Mouse (Mus musculus) forebrain, postnatal 0 days (tissue): ENCODE measurements at regions not wholly inside any gene's neighbourhood (a gene's known extent, or its start where the extent isn't known, plus 50 kb on each side); places are given as distances from the start of the nearest gene placed in this dataset.

Source experiments
- ATAC-seq: fragments of 200-750 bp; cut with Nextera tagmentation; 2 replicates; pipeline ENCODE4 v1.8.0; 2017; ENCODE audit warnings: mild to moderate bottlenecking, moderate library complexity
- DNase-seq: peaks from one replicate; pipeline ENCODE4 v3.0.0-alpha.2; 2015
- H3K27ac ChIP-seq: fragments of 300-500 bp; sonication (generic); 2 replicates; pipeline ENCODE4 v1.5.1; 2014; ENCODE audit warnings: low read depth, mild to moderate bottlenecking, antibody characterized with exemption, low read length, moderate library complexity, mixed read lengths
- H3K27me3 ChIP-seq: fragments of 300-500 bp; sonication (generic); 2 replicates; pipeline ENCODE4 v1.6.1; 2014; ENCODE audit warnings: mild to moderate bottlenecking, low read length, mixed read lengths; ENCODE audit not compliant: insufficient read depth
- H3K36me3 ChIP-seq: fragments of 300-500 bp; sonication (generic); 2 replicates; pipeline ENCODE4 v1.6.1; 2014; ENCODE audit warnings: mild to moderate bottlenecking, moderate library complexity; ENCODE audit not compliant: insufficient read depth
- H3K4me1 ChIP-seq: fragments of 300-500 bp; sonication (generic); 2 replicates; pipeline ENCODE4 v1.6.1; 2014; ENCODE audit warnings: antibody characterized with exemption; ENCODE audit not compliant: insufficient read depth
- H3K4me2 ChIP-seq: fragments of 300-500 bp; sonication (generic); 2 replicates; pipeline ENCODE4 v1.6.1; 2014; ENCODE audit warnings: low read depth, mild to moderate bottlenecking, moderate library complexity
- H3K4me3 ChIP-seq: fragments of 300-500 bp; sonication (generic); 2 replicates; pipeline ENCODE4 v1.5.1; 2014; ENCODE audit warnings: low read depth, low read length, mixed read lengths
- H3K9ac ChIP-seq: fragments of 300-500 bp; sonication (generic); 2 replicates; pipeline ENCODE4 v1.6.1; 2014; ENCODE audit warnings: mild to moderate bottlenecking
- H3K9me3 ChIP-seq: fragments of 300-500 bp; sonication (generic); 2 replicates; pipeline ENCODE4 v1.6.1; 2016; ENCODE audit warnings: low read length
- CTCF ChIP-seq: sonication (generic); IDR thresholded peaks from 2 replicates; pipeline ENCODE4 v1.5.1; 2016; ENCODE audit warnings: antibody characterized with exemption, control low read depth, low read depth
- WGBS: fragments of 180-500 bp; shearing (Covaris S2); extraction: QIAGEN DNeasy Blood & Tissue Kit; methylation state at CpG from one replicate; pipeline ENCODE4 v1.1.7; 2014; 5-methylcytosine and 5-hydroxymethylcytosine counted together

DNA sequence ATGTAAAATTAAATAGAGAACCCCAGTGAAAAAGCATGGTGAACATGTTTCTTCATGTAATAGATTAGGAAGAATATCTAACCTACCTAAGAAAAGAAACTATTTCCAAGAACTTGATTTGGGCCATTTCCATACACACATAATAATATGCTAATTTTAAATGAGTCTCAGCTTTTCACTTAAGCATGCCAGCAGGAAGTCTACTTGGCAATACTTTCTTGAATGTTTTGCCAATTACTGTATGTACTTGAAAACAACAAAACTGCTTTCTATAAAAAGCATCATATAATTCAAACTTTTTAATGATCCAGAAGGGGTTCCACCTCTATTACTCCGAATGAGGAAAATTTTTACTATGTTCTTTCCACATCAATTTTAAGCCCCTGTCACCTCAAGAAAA is 1036.9 kb downstream of the Pcdh17 start:
- WGBS: 53% methylated on average over 1 of the region's 1 CpGs
- H3K9me3 ChIP-seq: no peaks in the 10 kb centered on the region
- no peaks in the 10 kb centered on the region for H3K36me3 ChIP-seq
- no peak for ATAC-seq
- H3K27ac ChIP-seq: no peak overlapping the region
- H3K4me2 ChIP-seq: no peak overlapping the region
- no peaks in the 10 kb centered on the region for H3K27me3 ChIP-seq
- no peak for TF ChIP-seq CTCF
- H3K4me3 ChIP-seq: no peak overlapping the region
- no peak overlapping the region for H3K9ac ChIP-seq
- no peaks in the 10 kb centered on the region for H3K4me1 ChIP-seq
- DNase-seq: peak; percentile 16

DNA sequence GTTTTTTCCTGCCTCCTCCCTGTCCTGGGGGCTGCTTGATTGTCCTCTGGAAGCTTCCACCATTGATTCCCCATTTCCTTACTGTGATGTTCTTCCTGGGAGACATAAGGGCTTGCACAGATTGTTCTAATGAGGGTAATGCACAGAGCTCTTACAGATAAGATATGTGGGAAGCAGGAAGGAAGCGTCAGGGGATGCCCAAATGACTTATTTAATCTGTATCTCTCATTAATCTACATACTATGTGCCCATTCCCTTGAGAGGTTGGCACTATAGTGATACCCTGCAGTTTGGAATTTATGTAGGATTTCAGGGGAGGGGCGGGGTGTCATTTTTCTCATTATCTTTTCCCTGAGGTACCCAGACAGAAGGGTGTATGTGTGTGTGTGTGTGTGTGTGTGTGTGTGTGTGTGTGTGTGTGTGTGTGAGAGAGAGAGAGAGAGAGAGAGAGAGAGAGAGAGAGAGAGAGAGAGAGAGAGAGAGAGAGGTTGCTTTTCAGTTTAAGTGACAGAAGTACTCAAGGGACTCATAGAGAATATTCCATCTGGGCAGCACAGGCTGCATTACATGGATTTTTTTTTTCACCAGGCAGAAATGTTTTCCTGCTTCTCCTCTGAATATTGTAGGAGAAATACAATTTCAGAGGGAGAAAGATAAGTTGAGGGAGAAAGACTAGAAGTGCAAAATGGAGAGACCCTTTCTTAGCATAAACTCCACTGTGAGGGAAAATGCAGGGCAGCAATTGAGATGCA is 1064.2 kb downstream of the Pcdh17 start:
- no peak for TF ChIP-seq CTCF
- H3K4me1 ChIP-seq: peaks cover 11% of the 10 kb centered on the region
- no peak overlapping the region for H3K27ac ChIP-seq
- DNase-seq (peak; percentile 15), ATAC-seq (0 out of 2 replicates have a peak, but pooled peaks have one; percentile 18)
- H3K4me2 ChIP-seq: no peak overlapping the region
- no peak overlapping the region for H3K4me3 ChIP-seq
- no peaks in the 10 kb centered on the region for H3K27me3 ChIP-seq
- 55% methylated on average over 2 of the region's 2 CpGs for WGBS
- H3K9ac ChIP-seq: no peak overlapping the region
- H3K9me3 ChIP-seq: no peaks in the 10 kb centered on the region
- H3K36me3 ChIP-seq: no peaks in the 10 kb centered on the region

DNA sequence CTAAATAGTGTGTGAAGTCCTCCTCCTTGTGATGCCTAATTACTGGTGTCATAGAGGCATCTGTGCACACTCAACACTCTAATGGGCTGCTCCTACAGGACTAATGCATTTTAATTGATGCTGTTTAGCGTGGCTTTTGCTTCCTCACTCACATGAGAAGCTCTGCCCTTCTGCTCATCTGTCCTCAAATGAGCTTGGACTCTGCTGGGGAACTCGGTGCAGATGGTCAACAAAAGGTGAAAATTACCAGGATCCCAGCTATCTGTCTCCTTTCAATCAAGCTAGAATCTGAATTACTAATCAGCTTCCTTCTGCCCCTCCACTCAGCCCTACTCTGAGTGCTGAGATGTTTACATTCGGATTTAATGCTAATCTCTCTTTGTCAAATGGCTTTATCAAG is 1065.2 kb downstream of the Pcdh17 start:
- 7% methylated on average over 3 of the region's 3 CpGs for WGBS
- ATAC-seq: peak; percentile 36; the same call in 1 of the 2 replicates
- TF ChIP-seq CTCF: no peak

More for the DNA sequence above, 1065.2 kb downstream of the Pcdh17 start:
- no peak overlapping the region for H3K27ac ChIP-seq
- no peak overlapping the region for H3K4me3 ChIP-seq
- H3K36me3 ChIP-seq: no peaks in the 10 kb centered on the region
- no peak overlapping the region for H3K4me2 ChIP-seq
- no peaks in the 10 kb centered on the region for H3K9me3 ChIP-seq
- no peak overlapping the region for H3K9ac ChIP-seq
- H3K4me1 ChIP-seq: peaks cover 11% of the 10 kb centered on the region
- no peaks in the 10 kb centered on the region for H3K27me3 ChIP-seq
- DNase-seq: no peak
